Mouse (Mus musculus) forebrain, embryonic 10.5 days (tissue): ENCODE results near the gene Srsf6. TPM values are rescaled to one million over a fixed set of nuclear protein-coding genes. Genes with fewer than 3 reads are reported as not detected.

ENCODE experiments used
- DNase-seq: peaks from one replicate; pipeline ENCODE4 v3.0.0-alpha.2; 2017; ENCODE audit warnings: low spot score; ENCODE audit errors: extremely low spot score
- H3K27ac ChIP-seq: fragments of 300-500 bp; sonication (generic); 2 replicates; pipeline ENCODE4 v1.5.1; 2016; ENCODE audit warnings: mild to moderate bottlenecking
- H3K27me3 ChIP-seq: fragments of 300-500 bp; sonication (generic); 2 replicates; pipeline ENCODE4 v1.6.1; 2016; ENCODE audit warnings: mild to moderate bottlenecking; ENCODE audit not compliant: poor library complexity, severe bottlenecking
- H3K36me3 ChIP-seq: fragments of 300-500 bp; sonication (generic); replicated peaks from 2 replicates; pipeline ENCODE4 v1.6.1; 2016; ENCODE audit warnings: mild to moderate bottlenecking, moderate library complexity
- H3K4me1 ChIP-seq: fragments of 300-500 bp; sonication (generic); 2 replicates; pipeline ENCODE4 v1.6.1; 2016
- H3K4me3 ChIP-seq: fragments of 300-500 bp; sonication (generic); 2 replicates; pipeline ENCODE4 v1.5.1; 2016; ENCODE audit warnings: mild to moderate bottlenecking, moderate library complexity
- H3K9me3 ChIP-seq: fragments of 300-500 bp; sonication (generic); 2 replicates; pipeline ENCODE4 v1.6.1; 2016; ENCODE audit warnings: mild to moderate bottlenecking, moderate library complexity
- WGBS: fragments of 180-500 bp; shearing (Covaris S2); methylation state at CpG from one replicate; pipeline ENCODE4 v1.1.7; 2016; 5-methylcytosine and 5-hydroxymethylcytosine counted together
- polyA plus RNA-seq: library from polyadenylated mRNA; unstranded; fragments of >200 nt; fragmentation: Nextera tagmentation; extraction: Ambion mirVana; gene quantifications from 2 replicates; pipeline ENCODE4 v1.2.1, GENCODE M21; 2016

Srsf6 gene
- polyA plus RNA-seq, 1 experiment from 2014 or later: 302 TPM

DNA sequence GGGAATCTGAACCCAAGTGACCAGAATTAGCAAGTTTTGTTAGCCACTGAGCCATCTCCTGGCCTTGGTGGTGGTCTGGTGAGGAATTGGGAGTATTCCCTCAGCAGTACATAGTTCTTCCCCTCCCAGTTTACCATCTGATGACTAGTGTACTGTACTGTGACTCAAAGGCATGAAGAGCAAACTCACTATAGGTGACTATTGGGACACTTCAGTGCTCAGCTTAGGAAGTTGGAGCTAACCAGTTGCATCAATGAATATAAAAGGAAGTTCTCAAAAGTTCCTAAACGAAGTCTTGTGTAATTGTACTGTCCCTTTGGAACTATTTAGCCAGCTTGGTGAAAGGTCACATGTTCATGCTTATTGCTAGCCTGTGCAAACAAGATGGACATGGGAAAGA, 8.2 kb downstream of the Srsf6 start:
- DNase-seq: no peak
- H3K27me3 ChIP-seq: peaks cover 44% of the 10 kb centered on the region
- H3K4me3 ChIP-seq: no peak overlapping the region
- H3K27ac ChIP-seq: no peak overlapping the region
- peaks cover 67% of the 10 kb centered on the region for H3K36me3 ChIP-seq
- peaks cover 17% of the 10 kb centered on the region for H3K4me1 ChIP-seq
- 90% methylated on average over 1 of the region's 1 CpGs for WGBS
- no peaks in the 10 kb centered on the region for H3K9me3 ChIP-seq

- no peak for DNase-seq
- under 1% methylated on average over 40 of the region's 40 CpGs for WGBS
- Histone ChIP-seq H3K4me3 (peak within 1 kb of the TSS; percentile 65), H3K27me3 (peaks cover 52% of the 10 kb centered on the region), H3K27ac (peak within 1 kb of the TSS; percentile 73), H3K9me3 (no peaks in the 10 kb centered on the region), H3K4me1 (peaks cover 25% of the 10 kb centered on the region), H3K36me3 (peaks cover 30% of the 10 kb centered on the region)
Measured at GRCm38 (mm10) chr2:162943148-162943846, 12.0 kb downstream of the Srsf6 start, which contains the start of gene L3mbtl1. Gene L3mbtl1 (plus strand): TSS chr2:162943472.

- no peak overlapping the region for H3K27ac ChIP-seq
- WGBS: 10% methylated on average over 11 of the region's 11 CpGs
- peaks cover 28% of the 10 kb centered on the region for H3K4me1 ChIP-seq
- H3K4me3 ChIP-seq: peak overlapping the region; percentile 65
- no peak for DNase-seq
- H3K27me3 ChIP-seq: peaks cover 52% of the 10 kb centered on the region
- H3K9me3 ChIP-seq: no peaks in the 10 kb centered on the region
- peaks cover 24% of the 10 kb centered on the region for H3K36me3 ChIP-seq
Measured at GRCm38 (mm10) chr2:162943931-162944330, 12.6 kb downstream of the Srsf6 start.

DNA sequence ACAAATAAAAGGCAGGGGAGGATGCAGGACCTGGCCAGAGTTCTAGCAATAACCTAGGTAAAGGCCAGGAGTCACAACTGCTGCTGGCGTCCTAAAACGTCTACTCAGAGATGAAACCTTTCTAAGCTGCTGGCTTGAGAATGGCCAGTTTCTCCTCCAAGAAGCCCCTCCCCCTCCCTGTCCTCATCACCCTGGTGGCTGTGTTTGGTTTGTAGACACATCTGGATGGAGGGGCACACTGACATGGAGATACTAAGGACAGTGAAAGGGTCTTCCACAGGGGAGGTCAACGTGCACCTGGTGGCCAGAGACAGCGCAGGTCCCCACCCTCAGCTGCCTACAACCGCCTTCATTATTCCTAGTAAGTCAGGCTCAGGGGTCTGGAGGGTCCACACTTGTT, 15.6 kb downstream of the Srsf6 start:
- 88% methylated on average over 5 of the region's 5 CpGs for WGBS
- no peak overlapping the region for H3K4me3 ChIP-seq
- no peak overlapping the region for H3K27ac ChIP-seq

GRCm38 (mm10) chr2:162947736-162948135, 16.4 kb downstream of the Srsf6 start:
- no peaks in the 10 kb centered on the region for H3K36me3 ChIP-seq
- peaks cover 26% of the 10 kb centered on the region for H3K27me3 ChIP-seq
- WGBS: 34% methylated on average over 15 of the region's 15 CpGs
- H3K9me3 ChIP-seq: no peaks in the 10 kb centered on the region
- no peak overlapping the region for H3K27ac ChIP-seq
- H3K4me1 ChIP-seq: peaks cover 24% of the 10 kb centered on the region
- DNase-seq: no peak
- peak overlapping the region; percentile 41 for H3K4me3 ChIP-seq

More for the DNA sequence above, 15.6 kb downstream of the Srsf6 start:
- Histone ChIP-seq H3K9me3 (no peaks in the 10 kb centered on the region), H3K36me3 (no peaks in the 10 kb centered on the region), H3K4me1 (peaks cover 28% of the 10 kb centered on the region), H3K27me3 (peaks cover 34% of the 10 kb centered on the region)
- DNase-seq: no peak

DNA sequence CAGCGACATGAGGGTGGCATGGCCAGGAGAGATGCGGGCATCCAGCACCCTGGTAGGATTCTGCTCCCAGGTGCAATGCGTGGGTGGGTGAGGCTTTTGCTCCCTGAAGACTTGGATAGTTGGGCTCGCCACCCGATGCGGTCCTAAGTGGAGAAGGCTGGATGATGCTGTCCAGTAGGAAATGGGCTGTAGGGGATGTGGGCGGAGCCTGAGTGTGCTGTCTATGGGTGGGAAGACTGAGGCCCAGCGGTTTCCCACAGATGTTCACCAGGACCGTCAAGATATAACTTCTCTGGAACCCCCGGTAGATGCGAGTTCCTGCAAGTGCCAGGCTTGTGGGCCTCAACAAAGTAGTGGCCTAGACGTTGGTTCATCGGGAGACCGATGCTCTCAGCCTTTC, 16.9 kb downstream of the Srsf6 start:
- peaks cover 21% of the 10 kb centered on the region for H3K27me3 ChIP-seq
- no peak overlapping the region for H3K27ac ChIP-seq
- peak overlapping the region; percentile 41 for H3K4me3 ChIP-seq
- 55% methylated on average over 14 of the region's 14 CpGs for WGBS
- DNase-seq: no peak
- no peaks in the 10 kb centered on the region for H3K9me3 ChIP-seq
- no peaks in the 10 kb centered on the region for H3K36me3 ChIP-seq
- peaks cover 19% of the 10 kb centered on the region for H3K4me1 ChIP-seq

GRCm38 (mm10) chr2:162950776-162951175, 19.4 kb downstream of the Srsf6 start:
- Histone ChIP-seq H3K4me3 (no peak overlapping the region), H3K4me1 (peaks cover 11% of the 10 kb centered on the region), H3K27ac (no peak overlapping the region), H3K9me3 (no peaks in the 10 kb centered on the region), H3K36me3 (no peaks in the 10 kb centered on the region), H3K27me3 (0 out of 2 replicates have a peak, but pooled peaks cover 5% of the 10 kb centered on the region)
- 96% methylated on average over 2 of the region's 2 CpGs for WGBS
- DNase-seq: no peak

- DNase-seq: no peak
- Histone ChIP-seq H3K9me3 (no peaks in the 10 kb centered on the region), H3K36me3 (no peaks in the 10 kb centered on the region), H3K4me1 (no peaks in the 10 kb centered on the region), H3K27me3 (no peaks in the 10 kb centered on the region), H3K4me3 (no peak overlapping the region), H3K27ac (no peak overlapping the region)
- WGBS: 97% methylated on average over 2 of the region's 2 CpGs
Measured at GRCm38 (mm10) chr2:162956843-162957242, 25.5 kb downstream of the Srsf6 start.

DNA sequence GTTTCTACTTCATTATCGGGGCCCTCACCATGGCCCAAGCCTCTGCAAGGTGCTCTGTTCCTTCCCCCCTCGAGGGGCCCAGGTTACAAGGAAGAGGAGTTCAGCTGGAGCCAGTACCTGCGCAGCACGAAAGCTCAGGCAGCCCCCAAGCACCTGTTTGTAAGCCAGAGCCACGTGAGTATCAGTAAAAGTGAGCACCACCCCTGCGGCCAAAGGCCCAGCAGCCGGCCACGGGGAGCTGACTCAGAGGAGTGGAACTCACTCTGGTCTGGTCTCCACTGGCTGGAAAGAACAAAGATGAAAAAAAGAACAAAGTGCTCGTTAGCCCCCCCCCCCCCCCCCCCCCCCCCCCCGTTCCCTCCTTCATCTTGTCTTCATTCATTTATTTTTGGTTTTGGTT, 30.0 kb downstream of the Srsf6 start:
- H3K27ac ChIP-seq: no peak overlapping the region
- no peaks in the 10 kb centered on the region for H3K4me1 ChIP-seq
- H3K36me3 ChIP-seq: no peaks in the 10 kb centered on the region
- no peak for DNase-seq
- no peaks in the 10 kb centered on the region for H3K9me3 ChIP-seq
- 78% methylated on average over 9 of the region's 10 CpGs for WGBS
- H3K4me3 ChIP-seq: no peak overlapping the region
- H3K27me3 ChIP-seq: no peaks in the 10 kb centered on the region

- no peak for DNase-seq
- no peaks in the 10 kb centered on the region for H3K36me3 ChIP-seq
- H3K27ac ChIP-seq: no peak overlapping the region
- H3K9me3 ChIP-seq: no peaks in the 10 kb centered on the region
- no peaks in the 10 kb centered on the region for H3K27me3 ChIP-seq
- no peak overlapping the region for H3K4me3 ChIP-seq
- 71% methylated on average over 2 of the region's 2 CpGs for WGBS
- no peaks in the 10 kb centered on the region for H3K4me1 ChIP-seq
Measured at GRCm38 (mm10) chr2:162966734-162967133, 35.4 kb downstream of the Srsf6 start.

GRCm38 (mm10) chr2:162968357-162968756, 37.0 kb downstream of the Srsf6 start:
- no peaks in the 10 kb centered on the region for H3K27me3 ChIP-seq
- no peak overlapping the region for H3K4me3 ChIP-seq
- H3K4me1 ChIP-seq: peaks cover 8% of the 10 kb centered on the region
- no peaks in the 10 kb centered on the region for H3K36me3 ChIP-seq
- DNase-seq: peak; percentile 65
- 10% methylated on average over 5 of the region's 5 CpGs for WGBS
- H3K9me3 ChIP-seq: no peaks in the 10 kb centered on the region
- H3K27ac ChIP-seq: no peak overlapping the region

DNA sequence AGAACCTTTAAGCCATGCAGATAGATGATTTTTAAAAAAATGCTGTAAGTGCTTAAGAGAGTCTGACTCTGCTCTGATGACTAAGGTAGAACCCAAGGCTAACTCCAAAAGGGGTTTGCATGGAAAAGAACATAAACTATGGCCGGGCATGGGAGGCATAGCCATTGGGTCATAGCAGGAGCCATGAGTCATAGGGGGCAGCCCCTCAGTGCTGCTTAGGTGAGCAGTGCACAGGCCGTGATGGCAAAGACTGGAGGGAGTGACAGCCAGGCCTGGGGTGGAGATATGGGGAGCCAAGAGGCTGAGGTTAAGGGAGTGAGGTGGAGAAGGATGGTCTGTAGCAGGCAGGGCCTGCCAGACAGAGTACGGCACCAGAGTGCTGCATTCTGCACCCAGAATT, 37.8 kb downstream of the Srsf6 start:
- H3K27ac ChIP-seq: no peak overlapping the region
- DNase-seq: no peak
- H3K9me3 ChIP-seq: no peaks in the 10 kb centered on the region
- peaks cover 15% of the 10 kb centered on the region for H3K4me1 ChIP-seq
- no peaks in the 10 kb centered on the region for H3K27me3 ChIP-seq
- H3K36me3 ChIP-seq: no peaks in the 10 kb centered on the region
- no peak overlapping the region for H3K4me3 ChIP-seq
- WGBS: 80% methylated on average over 3 of the region's 3 CpGs

GRCm38 (mm10) chr2:162970896-162971295, 39.6 kb downstream of the Srsf6 start:
- no peaks in the 10 kb centered on the region for H3K9me3 ChIP-seq
- no peak overlapping the region for H3K27ac ChIP-seq
- peaks cover 22% of the 10 kb centered on the region for H3K4me1 ChIP-seq
- H3K27me3 ChIP-seq: no peaks in the 10 kb centered on the region
- no peak for DNase-seq
- 92% methylated on average over 6 of the region's 6 CpGs for WGBS
- no peaks in the 10 kb centered on the region for H3K36me3 ChIP-seq
- no peak overlapping the region for H3K4me3 ChIP-seq
